Mouse (Mus musculus) bone marrow, adult 2 months (tissue): ENCODE measurements at regions not wholly inside any gene's neighbourhood (a gene's known extent, or its start where the extent isn't known, plus 50 kb on each side); places are given as distances from the start of the nearest gene placed in this dataset.
A peak's percentile ranks its signal among the peaks of the same experiment; 100 is the strongest.

Experiments used
- H3K27ac ChIP-seq: fragments of 200-500 bp; 2 replicates; pipeline ENCODE4 v1.5.1; 2012; ENCODE audit warnings: low read depth, mild to moderate bottlenecking, control low read depth, inconsistent platforms, low read length; ENCODE audit not compliant: control insufficient read depth, poor library complexity, insufficient read depth
- H3K4me1 ChIP-seq: fragments of 200-500 bp; 2 replicates; pipeline ENCODE4 v1.6.1; 2011; ENCODE audit warnings: low read length; ENCODE audit not compliant: control insufficient read depth, insufficient read depth
- H3K4me3 ChIP-seq: fragments of 200-500 bp; replicated peaks from 2 replicates; pipeline ENCODE3; 2011; ENCODE audit warnings: mild to moderate bottlenecking, low read depth, low read length, control low read depth; ENCODE audit not compliant: control insufficient read depth
- CTCF ChIP-seq: fragments of 200-500 bp; IDR thresholded peaks from 2 replicates; pipeline ENCODE4 v1.5.1; 2011; ENCODE audit warnings: low read length, control low read depth; ENCODE audit not compliant: control insufficient read depth, insufficient read depth
- POLR2A ChIP-seq: fragments of 200-500 bp; IDR thresholded peaks from 2 replicates; pipeline ENCODE4 v1.6.1; 2011; ENCODE audit warnings: low read depth, mild to moderate bottlenecking, control low read depth, low read length, borderline replicate concordance; ENCODE audit not compliant: control insufficient read depth
- WGBS: fragments of 180-500 bp; shearing (Covaris S2); methylation state at CpG from one replicate; pipeline ENCODE4 v1.1.7; 2018; 5-methylcytosine and 5-hydroxymethylcytosine counted together

DNA sequence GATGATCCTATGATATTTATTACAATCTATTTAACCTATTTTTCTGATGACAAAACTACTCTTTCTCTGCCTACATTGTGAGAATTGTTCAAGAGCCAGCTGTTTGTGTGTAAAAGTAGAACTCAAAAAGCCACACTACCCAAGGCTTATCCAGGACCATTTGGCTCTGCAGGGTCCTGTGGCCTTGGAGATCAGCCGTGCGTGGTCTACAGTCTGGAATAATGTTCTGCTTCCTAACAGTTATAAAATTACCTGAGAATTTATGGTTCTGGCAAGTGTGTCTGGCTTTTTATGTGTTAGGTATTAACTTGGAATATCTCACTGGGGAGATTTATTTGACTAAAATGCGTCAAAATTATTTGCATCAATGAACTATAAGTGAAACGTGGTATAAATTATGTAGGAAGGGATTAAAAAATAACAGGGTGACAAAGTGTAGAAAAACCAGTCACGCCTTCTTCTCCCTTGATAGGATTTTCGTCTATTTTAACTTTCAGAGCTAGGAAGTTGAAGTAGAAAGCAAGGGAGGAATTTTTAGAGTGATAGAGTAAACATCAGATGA lies 1789.0 kb upstream of the Gm7489 start:
- TF ChIP-seq CTCF (no peak), POLR2A (no peak)
- Histone ChIP-seq H3K4me1 (no peaks in the 10 kb centered on the region), H3K4me3 (no peak overlapping the region), H3K27ac (no peak overlapping the region)
- 70% methylated on average over 6 of the region's 6 CpGs for WGBS

DNA sequence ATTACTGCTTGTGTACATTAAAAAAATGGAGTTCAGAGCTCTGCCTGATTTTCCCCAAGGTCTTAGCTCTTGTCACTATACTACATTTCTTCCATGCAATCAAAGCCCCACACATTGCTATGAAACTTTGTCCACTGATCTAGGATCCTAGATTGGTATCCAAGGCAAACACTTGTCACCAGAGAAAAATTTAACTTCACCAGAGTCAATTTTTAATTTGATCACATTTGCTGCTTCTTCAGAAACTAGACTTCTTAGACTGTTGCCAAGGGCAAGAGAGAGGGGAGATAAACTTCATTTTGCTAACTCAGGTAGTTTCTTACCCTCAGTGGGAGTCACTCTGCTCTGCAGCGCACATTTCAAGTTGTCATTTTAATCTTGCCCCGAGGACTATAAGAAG lies 1775.9 kb upstream of the Gm7489 start:
- Histone ChIP-seq H3K27ac (no peak overlapping the region), H3K4me3 (no peak overlapping the region), H3K4me1 (no peaks in the 10 kb centered on the region)
- 83% methylated on average over 2 of the region's 2 CpGs for WGBS
- TF ChIP-seq POLR2A (no peak), CTCF (no peak)

DNA sequence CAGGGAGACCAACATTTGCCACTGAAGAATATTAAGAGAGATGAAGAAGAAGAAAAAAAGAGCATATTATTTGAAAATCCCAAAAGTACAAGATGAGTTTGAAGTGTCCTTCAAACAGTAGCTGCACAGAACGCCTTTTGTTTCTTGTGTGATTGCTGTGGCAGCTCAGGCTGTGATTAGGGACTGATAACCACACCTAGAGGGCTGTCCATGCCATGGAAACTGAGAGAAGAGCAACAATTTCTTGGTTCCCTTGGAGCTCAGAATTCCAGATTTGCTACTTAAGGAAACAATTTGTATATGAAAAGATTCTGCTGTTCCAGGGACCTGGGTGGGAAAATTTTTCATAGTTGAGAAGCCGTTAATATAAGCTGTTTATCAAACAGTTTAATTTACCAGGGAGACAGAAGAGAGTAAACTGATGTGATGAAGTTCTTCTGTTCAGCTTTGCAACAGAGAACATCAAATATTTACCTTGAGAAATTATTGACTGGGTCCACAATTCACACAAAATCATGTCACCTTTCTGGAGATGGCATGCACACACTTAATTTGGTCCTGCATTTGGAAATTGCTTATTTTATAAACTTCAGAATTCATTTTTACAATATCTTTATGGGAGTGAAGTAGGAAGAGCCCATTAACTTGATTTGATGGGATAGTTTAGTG lies 1770.2 kb upstream of the Gm7489 start:
- WGBS: 76% methylated on average over 2 of the region's 2 CpGs
- Histone ChIP-seq H3K4me3 (no peak overlapping the region), H3K27ac (no peak overlapping the region), H3K4me1 (no peaks in the 10 kb centered on the region)
- TF ChIP-seq POLR2A (no peak), CTCF (no peak)

DNA sequence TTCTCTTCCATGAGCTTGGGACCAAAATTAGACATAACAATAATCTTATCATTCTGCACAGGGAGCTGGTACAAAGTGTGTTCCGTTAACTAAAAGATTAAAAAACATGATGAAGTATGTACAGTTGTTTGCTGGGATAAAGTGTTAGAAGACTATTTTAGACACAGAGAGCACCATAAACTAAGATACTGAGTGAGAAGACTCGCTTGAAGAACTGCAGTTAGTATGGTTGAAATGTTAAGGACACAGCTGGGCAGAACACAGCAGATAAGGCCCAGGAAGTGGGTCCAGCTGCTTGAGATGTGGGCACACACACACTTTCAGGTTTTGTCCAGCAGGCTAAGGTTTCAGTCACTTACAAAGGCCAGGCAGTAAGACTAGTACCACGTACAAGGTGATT lies 1748.0 kb upstream of the Gm7489 start:
- WGBS: 65% methylated on average over 3 of the region's 3 CpGs
- no peak overlapping the region for H3K4me3 ChIP-seq
- TF ChIP-seq CTCF: no peak
- no peak for TF ChIP-seq POLR2A
- no peaks in the 10 kb centered on the region for H3K4me1 ChIP-seq
- no peak overlapping the region for H3K27ac ChIP-seq

DNA sequence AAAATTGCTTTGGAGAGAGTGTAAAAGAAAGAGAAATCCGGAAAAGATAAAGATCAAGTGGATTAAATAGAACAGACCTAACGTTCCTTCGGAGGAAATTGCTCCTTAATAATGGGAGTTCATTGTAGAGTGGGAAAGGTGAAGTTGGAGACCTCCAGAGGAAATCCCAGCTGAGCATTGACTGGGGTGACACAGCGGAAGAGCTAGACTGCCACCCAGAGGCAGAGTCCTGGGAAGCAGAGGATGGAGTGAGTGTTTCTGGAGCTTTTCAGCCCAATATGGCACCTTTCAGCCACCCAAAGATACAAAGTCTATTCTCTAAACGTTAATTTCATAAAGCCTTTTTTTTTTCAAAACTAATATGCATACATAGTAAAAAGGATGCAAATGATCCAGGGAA lies 1731.3 kb upstream of the Gm7489 start:
- Histone ChIP-seq H3K4me3 (no peak overlapping the region), H3K4me1 (no peaks in the 10 kb centered on the region), H3K27ac (no peak overlapping the region)
- WGBS: 23% methylated on average over 5 of the region's 5 CpGs
- TF ChIP-seq CTCF (no peak), POLR2A (no peak)

DNA sequence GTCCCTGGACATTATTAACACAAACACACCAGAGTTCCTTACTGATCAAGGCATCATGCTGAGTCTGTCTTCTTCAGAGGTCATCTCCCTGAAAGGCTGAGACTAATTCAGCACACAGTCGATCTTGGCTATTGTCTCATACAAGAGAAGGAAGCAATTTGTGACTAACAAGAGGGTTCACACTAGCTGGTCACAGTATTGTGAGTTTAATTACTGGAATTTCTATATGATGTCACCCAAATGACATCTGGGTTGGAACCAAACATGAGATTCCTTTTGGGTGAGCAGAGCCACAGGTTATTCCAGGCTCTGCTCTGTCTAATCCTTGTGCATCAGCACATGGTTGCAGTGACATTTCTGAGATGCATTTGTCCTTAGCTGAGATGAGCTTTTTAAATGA lies 1728.9 kb upstream of the Gm7489 start:
- WGBS: 32% methylated on average over 1 of the region's 1 CpGs
- no peak overlapping the region for H3K4me3 ChIP-seq
- no peaks in the 10 kb centered on the region for H3K4me1 ChIP-seq
- TF ChIP-seq CTCF: no peak
- TF ChIP-seq POLR2A: no peak
- no peak overlapping the region for H3K27ac ChIP-seq

DNA sequence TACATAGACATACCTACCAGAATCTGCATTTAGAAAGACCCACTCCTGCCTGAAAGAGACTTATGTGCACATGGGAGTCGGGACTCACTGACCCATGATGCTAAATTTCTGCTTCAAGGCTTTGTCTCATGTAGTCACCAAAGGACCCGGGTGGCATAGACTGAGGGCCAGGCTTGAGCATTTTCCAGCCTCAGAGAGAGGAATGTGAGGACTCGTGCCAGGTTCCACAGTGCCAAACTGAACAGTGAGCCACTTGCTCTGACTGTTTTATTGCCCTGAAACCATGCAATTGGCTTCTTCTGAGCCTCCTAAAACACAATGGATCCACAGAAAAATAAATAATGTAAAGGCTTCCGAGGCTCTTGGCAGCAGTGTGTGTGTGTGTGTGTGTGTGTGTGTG lies 1727.9 kb upstream of the Gm7489 start:
- Histone ChIP-seq H3K4me3 (no peak overlapping the region), H3K4me1 (no peaks in the 10 kb centered on the region), H3K27ac (no peak overlapping the region)
- WGBS: 60% methylated on average over 4 of the region's 4 CpGs
- TF ChIP-seq POLR2A (no peak), CTCF (no peak)

DNA sequence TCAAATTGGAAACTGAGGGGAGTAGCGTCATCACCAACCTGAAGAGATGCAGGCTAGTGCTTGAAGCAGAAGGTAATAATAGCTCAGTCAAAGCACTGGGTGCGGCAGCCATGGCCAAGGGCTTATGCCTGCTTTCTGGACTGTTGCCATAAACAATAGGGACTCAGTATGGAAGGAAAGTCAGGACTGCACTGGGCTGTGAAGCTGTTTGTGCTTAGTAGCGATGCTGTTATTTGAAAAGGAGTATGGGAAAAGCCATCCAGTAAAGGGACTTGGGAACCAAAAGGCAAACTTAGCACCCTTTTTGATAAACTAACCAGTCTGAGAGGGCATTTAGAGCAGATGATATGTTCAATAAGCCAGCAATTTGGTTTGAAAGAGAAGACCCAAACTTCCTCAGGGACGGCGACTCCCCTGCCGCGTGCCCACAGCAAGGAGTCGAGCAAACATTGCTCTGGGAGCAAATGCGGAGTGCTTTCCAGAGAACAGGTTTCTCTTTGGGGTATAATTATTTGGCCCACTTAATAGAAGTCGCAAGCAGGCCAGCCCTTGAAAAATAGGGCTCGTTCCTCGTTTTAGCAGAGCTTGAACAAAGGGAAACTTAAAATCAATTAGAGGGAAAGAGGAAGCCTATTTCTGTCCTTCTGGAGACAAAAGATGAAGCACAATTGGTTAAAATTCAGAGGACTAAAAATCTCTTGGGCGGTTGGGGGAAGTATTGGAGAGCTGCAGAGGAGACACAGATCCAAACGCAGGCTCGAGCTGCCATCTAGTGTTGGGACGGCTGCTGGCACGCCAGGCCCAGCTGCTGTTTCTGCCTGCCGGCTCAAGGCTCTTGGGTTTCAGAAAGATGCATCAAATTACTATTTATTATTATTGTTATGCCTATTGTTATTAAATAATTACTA lies 1724.3 kb upstream of the Gm7489 start:
- H3K4me3 ChIP-seq: no peak overlapping the region
- no peaks in the 10 kb centered on the region for H3K4me1 ChIP-seq
- 30% methylated on average over 18 of the region's 18 CpGs for WGBS
- no peak overlapping the region for H3K27ac ChIP-seq
- no peak for TF ChIP-seq POLR2A
- peak; percentile 60 for TF ChIP-seq CTCF
